Mouse (Mus musculus) CH12.LX (cell line): ENCODE measurements around the gene Mgat5b. TPM values are rescaled to one million over a fixed set of nuclear protein-coding genes. Genes with fewer than 3 reads are reported as not detected.

Source experiments
- DNase-seq: peaks from one replicate; pipeline ENCODE4 v3.0.0-alpha.2; 2013; ENCODE audit errors: extremely low read depth
- H3K27ac ChIP-seq: 2 replicates; pipeline ENCODE4 v1.5.1; 2012; ENCODE audit warnings: low read depth, mild to moderate bottlenecking, control low read depth, moderate library complexity; ENCODE audit not compliant: insufficient read depth
- H3K27me3 ChIP-seq: replicated peaks from 2 replicates; pipeline ENCODE3; 2012; ENCODE audit warnings: inconsistent platforms
- H3K36me3 ChIP-seq, 2 experiments: replicated peaks in 1 of 2; 2 replicates each; pipeline versions ENCODE3 to v1.6.1; 2012; ENCODE audit warnings: inconsistent platforms in 1 of 2, low read length in 1 of 2, mild to moderate bottlenecking in 1 of 2, mixed read lengths in 1 of 2, moderate library complexity in 1 of 2; ENCODE audit not compliant: control insufficient read depth in 1 of 2, insufficient read depth in 1 of 2
- H3K4me1 ChIP-seq, 2 experiments: 2 replicates each; pipeline ENCODE4 v1.6.1; 2012; ENCODE audit warnings: inconsistent platforms in 1 of 2, moderate library complexity in 1 of 2; ENCODE audit not compliant: insufficient read depth in 2 of 2, control insufficient read depth in 1 of 2
- H3K4me2 ChIP-seq: 2 replicates; pipeline ENCODE4 v1.6.1; 2012; ENCODE audit warnings: low read depth, mild to moderate bottlenecking, control low read depth; ENCODE audit not compliant: poor library complexity, insufficient read depth, severe bottlenecking
- H3K4me3 ChIP-seq, 3 experiments: fragments of 150-350 bp in 1 of 3; sonication (generic) in 1 of 3; replicated peaks in 1 of 3; 2 replicates each; pipeline versions ENCODE3 to v1.5.1; 2011 to 2012; ENCODE audit warnings: low read depth in 2 of 3, low read length in 2 of 3, mild to moderate bottlenecking in 2 of 3, moderate library complexity in 2 of 3, control low read depth in 1 of 3, improper control_type of control experiment in 1 of 3, inconsistent platforms in 1 of 3, mixed read lengths in 1 of 3; ENCODE audit not compliant: poor library complexity in 1 of 3
- H3K79me2 ChIP-seq: replicated peaks from 2 replicates; pipeline ENCODE4 v1.6.1; 2012; ENCODE audit warnings: mild to moderate bottlenecking, moderate library complexity; ENCODE audit not compliant: control insufficient read depth, poor library complexity, insufficient read depth, severe bottlenecking; ENCODE audit errors: extremely low read depth
- H3K9ac ChIP-seq: 2 replicates; pipeline ENCODE4 v1.6.1; 2012; ENCODE audit warnings: low read depth, mild to moderate bottlenecking, control low read depth, moderate library complexity; ENCODE audit not compliant: insufficient read depth
- H3K9me3 ChIP-seq: replicated peaks from 2 replicates; pipeline ENCODE3; 2012; ENCODE audit warnings: low read length, inconsistent platforms, mixed read lengths
- CHD1 ChIP-seq: IDR thresholded peaks from 2 replicates; pipeline ENCODE4 v1.6.1; 2012; ENCODE audit warnings: low read depth, low read length, improper control_type of control experiment, inconsistent platforms
- CTCF ChIP-seq, 2 experiments: IDR thresholded peaks in 1 of 2; conservative IDR thresholded peaks in 1 of 2; 2 replicates each; pipeline ENCODE4 v1.5.1; 2011 to 2012; ENCODE audit warnings: low read depth in 2 of 2, low read length in 2 of 2, improper control_type of control experiment in 1 of 2, inconsistent platforms in 1 of 2, mild to moderate bottlenecking in 1 of 2, moderate library complexity in 1 of 2
- E2F4 ChIP-seq: IDR thresholded peaks from 2 replicates; pipeline ENCODE4 v1.6.1; 2011; ENCODE audit warnings: low read depth, low read length, improper control_type of control experiment; ENCODE audit not compliant: insufficient replicate concordance
- EP300 ChIP-seq: IDR thresholded peaks from 2 replicates; pipeline ENCODE4 v1.6.1; 2011; ENCODE audit warnings: low read length, improper control_type of control experiment
- GABPA ChIP-seq: IDR thresholded peaks from 2 replicates; pipeline ENCODE4 v1.6.1; 2012; ENCODE audit warnings: low read depth, low read length, improper control_type of control experiment, inconsistent platforms; ENCODE audit not compliant: insufficient replicate concordance
- HCFC1 ChIP-seq: IDR thresholded peaks from 2 replicates; pipeline ENCODE4 v1.6.1; 2012; ENCODE audit warnings: low read depth, mild to moderate bottlenecking, inconsistent platforms, low read length, improper control_type of control experiment
- JUN ChIP-seq: IDR thresholded peaks from 2 replicates; pipeline ENCODE4 v1.6.1; 2011; ENCODE audit warnings: low read depth, mild to moderate bottlenecking, low read length, improper control_type of control experiment, moderate library complexity; ENCODE audit not compliant: insufficient read depth
- JUND ChIP-seq: conservative IDR thresholded peaks from 2 replicates; pipeline ENCODE4 v1.6.1; 2011; ENCODE audit warnings: low read depth, low read length, improper control_type of control experiment
- KAT2A ChIP-seq: IDR thresholded peaks from 2 replicates; pipeline ENCODE4 v1.6.1; 2012; ENCODE audit warnings: low read length, improper control_type of control experiment, inconsistent platforms; ENCODE audit not compliant: insufficient replicate concordance
- MAFK ChIP-seq: IDR thresholded peaks from 2 replicates; pipeline ENCODE4 v1.6.1; 2011; ENCODE audit warnings: low read length, improper control_type of control experiment; ENCODE audit not compliant: insufficient replicate concordance
- MAX ChIP-seq: IDR thresholded peaks from 2 replicates; pipeline ENCODE4 v1.6.1; 2011; ENCODE audit warnings: low read length, improper control_type of control experiment
- MAZ ChIP-seq: IDR thresholded peaks from 2 replicates; pipeline ENCODE4 v1.6.1; 2012; ENCODE audit warnings: low read depth, mild to moderate bottlenecking, inconsistent platforms, low read length, improper control_type of control experiment, moderate library complexity
- MEF2A ChIP-seq: IDR thresholded peaks from 2 replicates; pipeline ENCODE4 v1.6.1; 2014; ENCODE audit warnings: low read depth, mild to moderate bottlenecking, inconsistent platforms, low read length, improper control_type of control experiment, borderline replicate concordance
- MXI1 ChIP-seq: IDR thresholded peaks from 2 replicates; pipeline ENCODE4 v1.6.1; 2011; ENCODE audit warnings: mild to moderate bottlenecking, low read depth, low read length, improper control_type of control experiment
- NELFE ChIP-seq: IDR thresholded peaks from 2 replicates; pipeline ENCODE4 v1.6.1; 2011; ENCODE audit warnings: low read depth, low read length, improper control_type of control experiment
- POLR2A ChIP-seq: IDR thresholded peaks from 2 replicates; pipeline ENCODE4 v1.6.1; 2011; ENCODE audit warnings: low read depth, mild to moderate bottlenecking, improper control_type of control experiment, low read length
- RAD21 ChIP-seq: IDR thresholded peaks from 2 replicates; pipeline ENCODE4 v1.6.1; 2011; ENCODE audit warnings: low read depth, mild to moderate bottlenecking, low read length, improper control_type of control experiment, moderate library complexity
- RCOR1 ChIP-seq: conservative IDR thresholded peaks from 2 replicates; pipeline ENCODE4 v1.6.1; 2012; ENCODE audit warnings: low read depth, mild to moderate bottlenecking, inconsistent platforms, low read length, improper control_type of control experiment
- SIN3A ChIP-seq: IDR thresholded peaks from 2 replicates; pipeline ENCODE4 v1.6.1; 2012; ENCODE audit warnings: low read length, improper control_type of control experiment, inconsistent platforms
- SMC3 ChIP-seq: IDR thresholded peaks from 2 replicates; pipeline ENCODE4 v1.6.1; 2011; ENCODE audit warnings: low read depth, low read length, improper control_type of control experiment
- USF2 ChIP-seq: conservative IDR thresholded peaks from 2 replicates; pipeline ENCODE4 v1.6.1; 2011; ENCODE audit warnings: low read depth, low read length, improper control_type of control experiment
- ZMIZ1 ChIP-seq: IDR thresholded peaks from 2 replicates; pipeline ENCODE4 v1.6.1; 2012; ENCODE audit warnings: low read depth, mild to moderate bottlenecking, inconsistent platforms, low read length, improper control_type of control experiment
- ZNF384 ChIP-seq: IDR thresholded peaks from 2 replicates; pipeline ENCODE4 v1.6.1; 2012; ENCODE audit warnings: low read depth, low read length, improper control_type of control experiment, inconsistent platforms
- dilution Hi-C: fragments of 300-500 bp; cut with MboI; formaldehyde crosslinking; loops from 2 replicates; pipeline ENCODE4 v1.14.3; 2020; ENCODE audit warnings: low sequenced_read_pairs; ENCODE audit not compliant: extremely low pct_unique_long_range_greater_than_20kb, extremely low pct_ligation_motif_present
- in situ Hi-C: fragments of 300-500 bp; cut with MboI; formaldehyde crosslinking; loops from 3 replicates; pipeline ENCODE4 v1.14.3; 2019; ENCODE audit warnings: low sequenced_read_pairs, low pct_ligation_motif_present, low pct_unique_long_range_greater_than_20kb, mixed read lengths
- polyA plus RNA-seq: library from polyadenylated mRNA; unstranded; fragments of >175 nt; gene quantifications from 2 replicates; pipeline ENCODE4 v1.2.1, GENCODE M21; 2012; ENCODE audit warnings: low read depth; ENCODE audit not compliant: insufficient read length
- total RNA-seq, 2 experiments: library from RNA; depleted of rRNA; stranded (reverse); fragments of 300-350 nt in 1 of 2; fragments of >200 nt in 1 of 2; gene quantifications; 2 replicates each; pipeline ENCODE4 v1.2.3; 2012 to 2014

The Mgat5b gene
- total and polyA plus RNA-seq, 3 experiments = not detected

- Histone ChIP-seq H3K79me2 (no peaks in the 10 kb centered on the region), H3K36me3 (no peaks in the 10 kb centered on the region), H3K4me2 (no peak overlapping the region), H3K27me3 (peaks cover 30% of the 10 kb centered on the region), H3K27ac (no peak overlapping the region), H3K4me1 (peaks cover 25 to 37% of the 10 kb centered on the region in 2 experiments), H3K9me3 (peaks cover 12% of the 10 kb centered on the region), H3K9ac (no peak overlapping the region), H3K4me3 (no peak overlapping the region)
- TF ChIP-seq GABPA = no peak
- no peak for TF ChIP-seq EP300
- TF ChIP-seq KAT2A = no peak
- TF ChIP-seq USF2 = no peak
- no peak for TF ChIP-seq MEF2A
- TF ChIP-seq MAZ = no peak
- TF ChIP-seq HCFC1 = no peak
- TF ChIP-seq NELFE = no peak
- TF ChIP-seq MAX = no peak
- no peak for TF ChIP-seq CTCF (conservative IDR thresholded peaks at IDR 0.05 in 1 of 2, IDR thresholded peaks at IDR 0.05 in 1 of 2; ENCODE audit: low read depth in 2 of 2, low read length in 2 of 2)
- no peak for TF ChIP-seq MXI1
- TF ChIP-seq E2F4 = no peak
- in situ Hi-C loops (no loop called here), dilution Hi-C loops (no loop called here)
- no peak for DNase-seq
These were observed 112.6 kb downstream of the Mgat5b start for GRCm38 (mm10) chr11:117031249-117031648.

GRCm38 (mm10) chr11:117035661-117036336 lies 117.1 kb downstream of the Mgat5b start:
- H3K36me3 ChIP-seq = no peaks in the 10 kb centered on the region
- DNase-seq = no peak
- no peak overlapping the region for H3K4me2 ChIP-seq
- H3K27ac ChIP-seq = no peak overlapping the region
- H3K27me3 ChIP-seq = peaks cover 29% of the 10 kb centered on the region
- in situ Hi-C loops = no loop called here
- H3K4me1 ChIP-seq = peaks cover 0 to 14% of the 10 kb centered on the region in 2 experiments; a peak in 2 of 4 replicates
- H3K4me3 ChIP-seq = no peak overlapping the region
- peaks cover 19% of the 10 kb centered on the region for H3K9me3 ChIP-seq
- TF ChIP-seq MAZ = no peak
- no peak for TF ChIP-seq KAT2A
- no peak for TF ChIP-seq POLR2A
- TF ChIP-seq MXI1 = no peak
- TF ChIP-seq MAFK = no peak
- TF ChIP-seq RCOR1 = no peak
- TF ChIP-seq JUND = no peak
- no peak for TF ChIP-seq HCFC1
- TF ChIP-seq CHD1 = no peak
- no peak for TF ChIP-seq SMC3
- TF ChIP-seq JUN = no peak
- TF ChIP-seq RAD21 = no peak
- no peak for TF ChIP-seq ZNF384
- TF ChIP-seq SIN3A = no peak
- TF ChIP-seq MAX = no peak
- no peak for TF ChIP-seq ZMIZ1
- no peak overlapping the region for H3K9ac ChIP-seq
- no peaks in the 10 kb centered on the region for H3K79me2 ChIP-seq
- dilution Hi-C loops = no loop called here
